ENCODE assay signal across 14 mouse cellular contexts in genomic region chr9:97816143-97816805, GRCm38 (mm10).
"Had no signal": no experiment of that assay in that cellular context is flagged by ENCODE, and none has a peak within 500 bp of the region (broad histone marks: within the 10 kb centered on the region; RNA-seq: fewer than 3 reads in every experiment).

No protein-coding gene starts in this region.

- H3K4me1 ChIP-seq: midbrain, embryonic 12.5 days; neural tube, embryonic 15.5 days had no signal

- H3K27ac ChIP-seq: midbrain, embryonic 10.5 days; midbrain, embryonic 12.5 days; neural tube, embryonic 13.5 days; neural tube, embryonic 15.5 days had no signal

- H3K4me3 ChIP-seq: midbrain, embryonic 10.5 days; midbrain, embryonic 12.5 days; myocyte; neural tube, embryonic 13.5 days; neural tube, embryonic 15.5 days had no signal

- H3K9me3 ChIP-seq: midbrain, embryonic 10.5 days; midbrain, embryonic 12.5 days; neural tube, embryonic 13.5 days; neural tube, embryonic 15.5 days had no signal

- H3K27me3 ChIP-seq: midbrain, embryonic 12.5 days; neural tube, embryonic 13.5 days; neural tube, embryonic 15.5 days had no signal

- H3K36me3 ChIP-seq: midbrain, embryonic 10.5 days; midbrain, embryonic 12.5 days; neural tube, embryonic 13.5 days; neural tube, embryonic 15.5 days had no signal

- DNase-seq: lung, adult 18-20 months; lung, embryonic 14.5 days; lung, postnatal 10 days; lung, postnatal 4 days; midbrain, embryonic 14.5 days; right cerebral cortex, postnatal 14 days; thymus, adult 18-20 months; thymus, postnatal 14 days; thymus, postnatal 36 days had no signal
